Mouse (Mus musculus) adrenal gland, postnatal 4 days (tissue): ENCODE measurements around the gene Atoh7. TPM values are rescaled to one million over a fixed set of nuclear protein-coding genes. Genes with fewer than 3 reads are reported as not detected.

Source experiments
- DNase-seq, 2 experiments: peaks; one replicate each; pipeline ENCODE4 v3.0.0; 2021 to 2022; ENCODE audit warnings: low spot score in 2 of 2, mixed read lengths in 2 of 2
- total RNA-seq, 2 experiments: library from RNA; stranded (reverse); gene quantifications; 2 replicates each; pipeline ENCODE4 v1.2.3; 2021

Atoh7 gene
- total RNA-seq, 2 experiments from 2014 or later = not detected

- DNase-seq = no peak
Observed at GRCm38 (mm10) chr10:63098191-63098590, 1.3 kb upstream of the Atoh7 start.

- peak in 1 of 2 experiments; percentile 13 for DNase-seq
Observed at GRCm38 (mm10) chr10:63099941-63100562, 601 bp downstream of the Atoh7 start.

GRCm38 (mm10) chr10:63100657-63101056 is 1.2 kb downstream of the Atoh7 start:
- DNase-seq = no peak

GRCm38 (mm10) chr10:63113027-63113604 is 13.7 kb downstream of the Atoh7 start:
- no peak for DNase-seq

DNA sequence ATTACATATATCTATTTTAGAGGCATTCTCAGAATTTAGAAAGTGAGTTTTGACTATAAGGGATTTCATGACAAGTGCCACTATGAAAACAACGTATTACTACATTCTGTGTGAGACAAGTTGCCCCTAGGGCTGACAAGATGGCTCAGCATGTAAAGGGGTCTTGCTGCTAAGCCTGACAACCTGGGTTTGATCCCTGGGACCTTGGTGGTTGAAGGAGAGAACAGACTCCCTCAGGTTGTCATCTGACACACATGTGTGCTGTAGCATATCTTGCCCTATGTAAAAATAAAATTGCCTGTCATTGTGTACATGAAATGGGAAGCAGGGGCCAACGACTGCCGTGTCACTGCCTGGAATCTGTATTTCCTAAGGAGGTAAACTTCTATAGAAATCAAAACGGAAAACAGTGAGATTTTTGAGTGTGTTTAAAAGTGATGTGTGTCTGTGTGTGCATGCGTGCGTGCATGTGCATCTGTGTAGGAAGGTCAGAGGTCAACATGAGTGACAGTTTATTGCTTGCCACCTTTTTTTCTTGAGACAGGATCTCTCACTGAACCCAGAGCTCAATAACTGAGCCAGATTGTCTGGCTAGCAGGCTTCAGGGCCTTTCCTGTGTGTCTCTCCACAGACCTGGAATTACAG is 14.4 kb downstream of the Atoh7 start:
- DNase-seq = no peak

DNA sequence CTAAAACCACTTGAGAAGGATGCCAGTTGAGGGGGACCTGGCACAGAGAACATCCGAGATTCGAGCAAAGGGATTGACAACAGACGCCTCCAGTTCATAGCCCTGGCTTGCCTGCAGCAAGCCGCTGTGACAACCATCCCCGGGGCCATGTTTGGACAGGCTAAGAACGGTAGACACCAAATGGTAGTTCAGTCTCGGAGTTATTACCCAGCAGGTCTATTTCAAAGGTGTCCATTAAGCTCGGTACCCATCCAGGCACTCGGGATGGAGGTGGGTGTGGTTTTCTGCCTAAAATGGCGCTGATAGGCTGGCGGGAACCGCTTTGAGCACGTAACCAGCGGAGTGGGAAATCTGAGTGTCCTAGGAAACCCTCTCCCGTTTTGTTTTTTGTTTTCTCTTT is 16.4 kb downstream of the Atoh7 start:
- DNase-seq = no peak

DNA sequence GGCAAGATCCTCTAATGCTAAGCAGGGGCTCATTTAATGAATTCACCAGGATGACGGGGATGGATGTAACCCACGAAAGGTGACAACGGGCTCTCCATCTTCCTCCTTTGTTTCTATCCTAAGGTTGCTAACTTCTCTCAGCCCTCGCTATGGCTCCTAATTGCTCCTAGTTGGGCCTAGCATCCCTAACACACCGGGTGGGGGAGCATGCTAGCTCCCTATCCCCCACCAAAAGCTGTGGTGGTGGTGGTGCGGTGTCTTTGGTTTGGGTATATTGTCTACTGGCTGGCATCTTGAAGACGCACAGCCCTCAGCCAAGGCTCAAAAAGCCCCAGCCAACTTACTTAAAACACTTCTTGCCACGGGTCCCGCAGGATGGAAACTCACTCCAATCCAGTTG is 16.9 kb downstream of the Atoh7 start:
- no peak for DNase-seq

DNA sequence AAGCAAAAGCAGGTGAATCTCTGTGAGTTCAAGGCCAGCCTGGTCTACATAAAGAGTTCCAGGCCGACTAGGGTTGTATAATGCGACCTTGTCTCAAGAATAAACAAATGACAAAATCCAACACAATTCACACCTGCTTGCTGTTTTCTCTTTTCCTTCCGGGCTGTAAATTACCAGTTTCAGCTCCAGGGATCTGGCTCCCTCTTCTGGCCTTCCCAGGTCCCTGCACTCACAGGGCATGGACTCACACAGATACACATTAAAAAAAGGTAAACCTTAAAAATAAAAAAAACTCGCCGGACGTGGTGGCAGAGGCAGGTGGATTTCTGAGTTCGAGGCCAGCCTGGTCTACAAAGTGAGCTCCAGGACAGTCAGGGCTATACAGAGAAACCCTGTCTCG is 18.1 kb downstream of the Atoh7 start:
- no peak for DNase-seq

GRCm38 (mm10) chr10:63119916-63120315 is 20.5 kb downstream of the Atoh7 start:
- DNase-seq = no peak

- DNase-seq = no peak
Observed at GRCm38 (mm10) chr10:63121961-63122360, 22.5 kb downstream of the Atoh7 start.

- DNase-seq = no peak
Observed at GRCm38 (mm10) chr10:63122516-63122915, 23.1 kb downstream of the Atoh7 start.

DNA sequence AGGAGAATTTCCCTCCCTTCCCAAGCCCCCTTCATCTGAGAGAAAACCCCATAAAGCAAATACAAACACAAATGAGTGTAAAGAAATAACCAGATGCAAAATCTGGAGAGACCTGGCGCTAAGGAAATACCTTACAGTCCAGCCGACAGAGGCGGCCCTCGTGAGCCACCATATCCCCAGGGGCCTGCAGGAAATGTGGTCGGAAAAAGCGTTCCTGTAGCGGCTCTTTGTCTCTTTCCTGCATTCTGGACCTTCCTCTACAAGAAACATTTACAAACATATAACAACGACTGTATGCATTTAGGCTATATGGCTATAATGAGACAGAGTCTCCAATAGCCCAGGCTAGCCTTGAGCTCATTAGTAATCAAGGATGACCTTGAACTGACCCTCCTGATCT is 23.7 kb downstream of the Atoh7 start:
- DNase-seq = no peak

GRCm38 (mm10) chr10:63124016-63124415 is 24.6 kb downstream of the Atoh7 start:
- no peak for DNase-seq

- no peak for DNase-seq
Observed at GRCm38 (mm10) chr10:63125343-63125742, 25.9 kb downstream of the Atoh7 start.

DNA sequence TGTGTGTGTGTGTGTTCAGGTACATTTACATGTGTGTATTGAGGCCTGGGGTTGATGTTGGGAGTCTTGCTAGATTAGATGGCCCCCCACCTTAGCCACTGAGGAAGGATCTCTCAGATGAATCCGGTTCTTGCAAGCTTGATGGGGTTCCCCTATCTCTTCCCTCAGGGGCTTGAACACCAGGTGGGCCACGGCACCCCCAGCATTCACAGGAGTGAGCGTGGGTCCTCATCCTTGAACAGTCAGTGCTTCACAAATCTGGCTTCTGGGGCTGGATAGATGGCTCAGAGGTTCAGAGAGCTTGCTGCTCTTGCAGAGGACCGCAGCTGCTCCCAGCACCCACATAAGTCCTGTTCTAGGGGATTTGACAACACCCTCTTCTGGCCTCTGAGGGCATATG is 26.7 kb downstream of the Atoh7 start:
- no peak for DNase-seq

GRCm38 (mm10) chr10:63127156-63127555 is 27.7 kb downstream of the Atoh7 start:
- DNase-seq = no peak

DNA sequence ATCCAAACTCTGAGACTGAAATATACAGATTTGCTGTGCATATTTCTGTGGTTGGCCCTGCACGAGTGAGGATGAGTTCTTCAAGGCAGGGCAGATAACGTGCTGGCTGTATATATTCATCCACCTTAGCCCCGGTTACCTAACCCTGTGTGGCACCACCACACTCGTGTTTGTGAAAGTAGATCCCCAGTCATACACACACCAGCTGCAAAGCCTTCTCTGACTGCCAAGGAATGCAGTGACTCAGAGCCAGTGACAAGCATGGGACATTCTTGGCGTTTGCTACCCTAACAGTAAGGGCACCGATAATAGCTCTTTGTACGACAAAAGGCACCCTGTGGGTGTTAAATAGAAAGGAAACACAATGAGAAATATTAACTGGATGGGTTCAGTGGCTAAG is 28.8 kb downstream of the Atoh7 start:
- DNase-seq = no peak

- no peak for DNase-seq
Observed at GRCm38 (mm10) chr10:63130500-63130899, 31.0 kb downstream of the Atoh7 start.

GRCm38 (mm10) chr10:63132356-63132755 is 32.9 kb downstream of the Atoh7 start:
- DNase-seq = no peak

GRCm38 (mm10) chr10:63133326-63133725 is 33.9 kb downstream of the Atoh7 start:
- DNase-seq = no peak

DNA sequence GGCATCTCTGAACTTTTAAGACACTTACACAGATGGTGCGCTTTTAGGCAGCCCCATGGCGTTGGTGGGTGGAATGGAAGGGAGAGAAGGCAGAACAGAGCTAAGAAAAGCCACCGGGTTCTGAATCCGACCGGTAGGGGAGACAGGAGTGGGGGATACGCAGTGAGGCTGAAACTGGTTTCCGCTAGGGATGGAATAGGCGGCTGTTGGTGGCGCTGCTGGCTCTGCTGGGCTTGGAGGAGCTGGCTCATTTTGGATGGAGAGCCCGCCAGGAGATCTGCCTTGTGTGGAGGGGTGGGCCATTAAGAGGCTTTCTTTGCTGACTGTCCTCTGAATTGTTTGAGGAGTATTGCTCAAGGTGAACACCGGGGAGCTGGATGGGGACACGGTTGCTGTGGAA is 36.2 kb downstream of the Atoh7 start:
- DNase-seq = no peak

- no peak for DNase-seq
Observed at GRCm38 (mm10) chr10:63136436-63136835, 37.0 kb downstream of the Atoh7 start.

DNA sequence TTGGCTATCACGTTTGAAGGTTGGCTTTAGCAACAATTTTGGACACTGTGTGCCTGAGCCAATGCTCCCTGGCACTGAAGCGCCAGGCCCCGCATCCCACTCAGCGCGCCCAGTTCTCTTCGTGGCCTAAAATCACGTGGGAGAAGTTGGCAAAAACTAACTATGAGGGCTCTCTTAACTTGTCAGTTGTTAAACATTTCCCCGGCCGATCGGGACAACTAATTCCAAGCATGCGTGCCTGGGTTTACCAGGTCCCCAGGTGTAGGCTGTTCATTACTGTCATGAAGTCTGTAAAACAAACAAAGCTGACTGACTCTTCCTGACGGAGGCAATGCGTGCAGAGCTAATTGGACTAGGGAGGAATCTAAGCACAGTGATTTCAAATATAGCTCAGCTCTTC is 43.2 kb downstream of the Atoh7 start:
- no peak for DNase-seq
